Mouse (Mus musculus): ENCODE measurements at regions not wholly inside any gene's neighbourhood (a gene's known extent, or its start where the extent isn't known, plus 50 kb on each side); places are given as distances from the start of the nearest gene placed in this dataset.

DNA sequence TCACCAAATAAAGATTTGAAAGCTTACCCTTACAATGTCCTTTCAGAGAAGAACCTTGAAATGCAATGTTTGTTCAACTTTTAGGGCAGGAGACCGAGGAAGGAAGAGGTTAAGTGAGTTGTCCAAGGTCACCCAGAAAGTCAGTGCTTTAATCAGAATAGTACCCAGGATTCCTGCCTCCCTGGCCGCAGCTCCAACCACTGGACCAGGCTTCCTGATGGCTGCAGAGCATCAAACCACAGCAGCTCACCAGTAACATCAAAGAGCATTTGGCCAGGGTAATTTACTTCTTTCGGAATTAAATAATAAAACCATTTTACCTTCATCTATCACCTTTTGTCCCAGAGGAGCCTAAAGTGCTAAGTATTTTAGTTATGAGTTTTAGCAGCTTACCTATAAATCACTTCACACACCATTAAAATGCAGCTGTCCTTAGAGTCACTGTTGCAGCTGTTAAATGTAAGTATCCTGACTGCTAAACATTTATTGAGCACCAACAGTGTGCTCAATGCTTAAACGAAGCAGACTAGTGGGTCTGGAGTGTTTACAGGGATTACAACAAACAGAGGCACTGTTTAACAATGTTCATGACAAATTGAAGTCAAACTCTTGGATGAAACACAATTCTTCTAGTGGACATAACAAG is 306.1 kb downstream of the Zpld1 start:
- no peak for TF ChIP-seq EP300 (IDR thresholded peaks at IDR 0.05; ENCODE audit: insufficient read depth, low read depth, low read length)
- TF ChIP-seq POLR2A (IDR thresholded peaks at IDR 0.05; ENCODE audit: insufficient read depth, low read length) = no peak

Data from ES-Bruce4 (cell line).